Mouse (Mus musculus) gastrocnemius, adult 8-10 months (tissue): ENCODE results near the gene Mas1. TPM values are rescaled to one million over a fixed set of nuclear protein-coding genes. Genes with fewer than 3 reads are reported as not detected.

ENCODE experiments used
- DNase-seq, 2 experiments: peaks; one replicate each; pipeline ENCODE4 v3.0.0; 2022; ENCODE audit warnings: low spot score in 2 of 2
- total RNA-seq, 4 experiments: library from RNA; stranded (reverse); gene quantifications; 2 replicates each; pipeline ENCODE4 v1.2.4; 2022

Gene Mas1
- total RNA-seq, 4 experiments from 2014 or later: 0.22 to 0.35 (median 0.28) TPM

DNA sequence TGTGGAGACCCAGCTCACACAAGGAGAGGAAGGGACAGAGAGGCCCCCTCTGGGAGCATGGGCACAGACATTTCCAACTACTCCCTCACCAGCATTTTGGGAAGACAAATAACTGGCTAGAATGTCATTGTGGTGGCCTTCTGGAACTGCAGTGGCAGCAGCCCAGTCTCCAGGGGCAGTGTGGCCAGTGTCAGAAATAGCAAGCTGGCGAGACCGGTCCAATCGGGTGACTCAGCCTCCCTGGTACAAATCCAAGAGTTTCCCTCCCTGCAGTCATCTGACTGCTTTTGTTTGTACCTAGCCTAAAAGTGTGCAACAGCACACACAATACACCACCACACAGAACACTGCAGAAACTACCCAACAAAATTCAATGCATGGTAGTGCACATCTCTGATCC is 35.7 kb downstream of the Mas1 start:
- no peak for DNase-seq

DNA sequence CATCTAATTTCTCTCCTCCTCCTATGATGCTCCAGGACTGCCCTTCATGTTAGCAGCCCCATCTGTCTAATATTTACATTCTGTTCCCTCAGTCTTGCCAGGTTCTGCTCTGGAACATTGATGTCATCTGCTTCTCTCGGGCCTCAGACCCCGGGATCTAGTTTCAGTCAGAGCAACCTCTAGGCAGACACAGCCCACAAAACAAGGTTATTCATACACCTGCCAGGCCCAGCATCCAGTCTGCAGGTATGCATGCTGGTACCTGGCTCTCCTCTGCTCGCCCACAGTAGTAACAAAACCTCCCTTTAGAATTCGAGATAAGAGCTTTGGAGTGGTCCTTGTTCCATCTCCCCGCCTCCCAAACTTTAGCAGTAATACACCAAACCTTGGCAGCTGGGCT is 37.6 kb downstream of the Mas1 start:
- no peak for DNase-seq

DNA sequence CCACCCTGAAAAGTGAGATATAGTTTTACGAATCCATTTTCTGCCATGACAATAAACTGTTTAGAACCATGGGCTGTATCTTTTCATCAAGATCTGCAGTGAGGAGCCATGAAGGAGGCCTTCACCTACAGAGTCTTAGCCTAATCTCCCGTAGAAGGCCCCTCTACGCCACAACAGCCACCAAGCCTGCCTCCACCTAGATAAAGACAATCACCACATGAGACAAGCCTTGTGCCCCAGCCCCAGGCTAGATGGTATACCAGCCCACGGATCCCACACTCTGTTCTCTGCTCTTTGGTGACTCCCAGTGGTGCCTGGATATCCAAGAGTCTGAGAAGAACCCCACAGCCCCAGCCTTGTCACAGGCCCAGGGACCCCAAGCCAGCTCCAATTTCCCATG is 52.1 kb downstream of the Mas1 start:
- no peak for DNase-seq

DNA sequence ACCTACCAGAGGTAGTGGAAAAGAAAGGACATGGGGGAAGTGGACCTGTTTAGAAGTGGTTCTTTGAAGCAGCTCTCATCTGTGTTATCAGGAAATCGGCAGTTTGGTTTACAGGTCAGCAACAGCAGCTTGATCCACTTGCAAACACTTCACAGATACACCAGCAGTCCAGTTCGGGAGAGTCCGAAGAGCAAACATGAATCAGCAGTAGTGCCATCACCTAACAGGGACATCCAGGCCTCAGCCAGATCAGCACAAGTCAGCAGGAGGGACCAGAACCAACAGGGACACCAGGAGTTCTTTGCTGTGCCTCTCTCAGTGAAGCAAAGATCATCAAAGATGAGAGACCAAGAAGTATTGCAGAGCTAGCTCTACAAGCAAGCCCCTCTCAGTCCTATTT is 53.4 kb downstream of the Mas1 start:
- DNase-seq: no peak

DNA sequence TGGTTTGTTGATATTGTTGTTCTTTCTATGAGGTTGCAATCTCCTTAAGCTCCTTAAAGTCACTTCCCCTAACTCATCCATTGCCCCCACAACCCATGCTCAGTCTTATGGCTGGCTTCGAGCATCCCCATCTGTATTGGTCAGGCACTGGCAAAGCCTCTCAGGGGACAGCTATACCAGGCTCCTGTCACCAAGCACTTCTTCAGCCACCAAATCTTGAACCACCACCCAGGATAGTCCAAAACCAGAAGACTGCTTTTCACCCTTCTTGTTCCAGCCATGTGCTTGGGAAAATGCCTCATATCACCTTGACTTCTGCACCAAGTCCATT is 57.0 kb downstream of the Mas1 start:
- DNase-seq: no peak

DNA sequence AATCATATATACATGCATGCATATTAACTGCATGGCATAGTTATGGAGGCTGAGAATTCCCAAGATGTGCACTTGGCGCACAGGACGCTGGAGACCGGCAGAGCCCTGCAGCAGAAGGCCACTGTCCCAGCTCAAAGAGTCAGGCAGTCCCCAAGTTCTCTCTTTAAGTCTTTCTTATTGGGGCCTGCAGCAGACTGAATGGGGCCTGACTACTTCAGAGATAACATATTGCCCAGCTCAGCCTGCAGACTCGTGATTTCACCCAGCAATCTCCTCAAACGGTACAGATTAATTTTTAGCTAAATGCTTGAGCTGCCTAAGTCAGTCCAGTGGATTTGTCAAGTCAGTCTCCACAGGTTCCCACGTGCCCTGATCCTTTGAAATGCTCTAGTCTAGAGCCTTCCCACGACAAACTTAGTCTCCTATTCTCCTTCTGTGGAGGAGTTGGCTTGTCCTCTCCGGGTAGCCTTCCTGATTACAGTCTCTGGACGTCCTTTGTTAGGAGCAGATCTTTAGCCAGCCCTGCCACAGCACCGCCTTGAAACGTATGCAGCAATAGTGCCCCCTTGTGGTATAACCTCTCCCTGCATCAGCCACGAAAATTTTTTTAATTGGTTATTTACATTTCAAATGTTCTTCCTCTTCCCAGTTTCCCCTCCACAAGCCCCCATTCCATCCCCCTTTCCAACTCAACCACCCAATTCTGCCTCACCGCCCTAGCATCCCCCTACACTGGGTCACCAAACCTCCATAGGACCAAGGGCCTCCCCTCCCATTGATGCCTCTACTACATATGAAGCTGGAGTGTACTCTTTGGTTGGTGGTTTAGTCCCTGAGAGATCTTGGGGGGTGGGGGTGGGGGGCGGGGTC is 57.6 kb downstream of the Mas1 start:
- peak; percentile 50 to 55 for DNase-seq

DNA sequence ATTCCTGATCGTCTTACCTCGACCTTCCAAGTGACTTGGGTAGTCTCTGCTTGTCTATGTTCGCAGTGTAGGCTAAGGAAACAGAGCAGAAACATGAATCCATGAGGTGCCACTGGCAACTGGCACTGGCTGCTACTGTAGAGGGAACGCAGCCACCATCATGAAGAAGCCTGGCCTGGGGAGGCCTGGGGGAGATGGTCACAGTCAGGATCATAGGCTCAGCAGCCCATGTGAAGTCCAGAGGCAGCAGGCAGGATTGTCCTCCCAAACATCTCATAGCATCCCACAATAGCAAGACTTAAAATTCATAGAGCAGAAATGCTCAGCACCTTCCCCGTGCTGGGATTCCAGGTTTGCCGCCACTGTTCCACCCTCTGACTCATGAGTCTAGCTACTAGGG is 59.1 kb downstream of the Mas1 start:
- DNase-seq: no peak

DNA sequence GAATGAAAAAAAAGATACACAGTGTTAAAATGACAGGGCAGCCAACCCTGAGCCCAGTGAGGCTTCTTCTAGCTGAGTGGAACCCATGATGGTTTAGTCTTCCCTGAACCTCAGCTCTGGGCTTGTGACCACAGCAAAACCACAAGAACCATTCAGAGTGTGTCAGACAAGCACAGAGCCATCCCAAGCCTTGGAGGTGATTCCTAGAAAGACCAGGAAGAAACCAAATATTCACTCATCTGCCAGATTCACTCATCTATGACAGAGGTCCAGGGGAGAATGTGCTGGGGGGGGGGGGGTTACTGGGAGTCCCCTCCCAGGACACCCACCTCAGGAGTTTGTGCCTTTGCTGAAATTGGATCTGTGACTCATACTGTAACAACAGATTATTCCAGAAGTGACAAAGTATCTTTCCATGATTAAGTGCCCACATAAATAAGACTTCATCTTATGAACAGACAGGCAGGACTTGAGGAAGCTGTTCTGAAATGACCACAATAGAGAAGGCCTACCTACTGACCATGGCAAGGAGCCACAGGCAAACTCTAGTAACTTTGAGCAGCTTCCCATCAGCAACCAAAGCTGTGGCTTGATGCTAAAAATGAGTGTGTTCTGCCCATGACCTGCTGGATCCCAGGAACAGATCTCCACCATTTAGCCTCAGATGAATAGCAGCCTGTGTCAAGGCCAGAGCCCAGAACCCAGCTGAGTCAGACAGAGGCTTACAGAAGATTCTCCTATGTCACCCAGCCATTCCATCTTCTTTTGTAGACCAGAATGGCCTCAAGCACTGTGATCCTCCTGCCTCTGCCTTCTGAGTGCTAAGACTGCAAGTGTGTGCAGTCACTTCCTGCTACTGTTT is 63.1 kb downstream of the Mas1 start:
- no peak for DNase-seq

DNA sequence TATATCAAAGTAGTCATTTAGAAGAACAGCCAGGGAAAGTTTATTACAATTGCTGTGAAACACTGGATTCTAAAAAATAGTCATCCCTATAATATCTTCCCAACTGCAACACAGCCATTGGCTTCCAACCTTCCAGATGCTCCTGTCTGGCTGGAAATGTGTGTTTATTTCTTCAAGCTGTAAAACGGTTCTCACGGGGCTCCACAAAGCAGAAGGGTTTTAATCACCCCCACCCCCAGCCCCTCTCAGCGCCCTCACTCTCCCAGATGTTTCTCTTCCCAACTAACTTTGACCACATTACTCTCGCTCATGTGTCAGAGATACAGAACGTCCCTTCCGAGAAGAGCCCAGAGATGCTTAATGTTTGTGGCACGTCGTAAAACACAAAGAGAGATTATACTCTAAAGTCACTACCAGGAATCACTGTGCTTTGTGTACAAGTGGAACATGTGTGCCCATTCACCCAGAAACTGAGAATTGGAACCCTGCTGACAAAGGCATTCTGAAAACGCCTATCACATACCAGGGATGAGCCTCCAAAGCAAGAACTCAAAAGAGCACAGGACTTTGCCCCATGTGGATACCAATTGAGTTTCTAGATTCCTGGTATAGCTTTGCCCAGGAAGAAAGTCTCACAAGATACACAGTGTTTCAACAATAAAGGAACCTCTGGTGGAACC is 65.9 kb downstream of the Mas1 start:
- no peak for DNase-seq

DNA sequence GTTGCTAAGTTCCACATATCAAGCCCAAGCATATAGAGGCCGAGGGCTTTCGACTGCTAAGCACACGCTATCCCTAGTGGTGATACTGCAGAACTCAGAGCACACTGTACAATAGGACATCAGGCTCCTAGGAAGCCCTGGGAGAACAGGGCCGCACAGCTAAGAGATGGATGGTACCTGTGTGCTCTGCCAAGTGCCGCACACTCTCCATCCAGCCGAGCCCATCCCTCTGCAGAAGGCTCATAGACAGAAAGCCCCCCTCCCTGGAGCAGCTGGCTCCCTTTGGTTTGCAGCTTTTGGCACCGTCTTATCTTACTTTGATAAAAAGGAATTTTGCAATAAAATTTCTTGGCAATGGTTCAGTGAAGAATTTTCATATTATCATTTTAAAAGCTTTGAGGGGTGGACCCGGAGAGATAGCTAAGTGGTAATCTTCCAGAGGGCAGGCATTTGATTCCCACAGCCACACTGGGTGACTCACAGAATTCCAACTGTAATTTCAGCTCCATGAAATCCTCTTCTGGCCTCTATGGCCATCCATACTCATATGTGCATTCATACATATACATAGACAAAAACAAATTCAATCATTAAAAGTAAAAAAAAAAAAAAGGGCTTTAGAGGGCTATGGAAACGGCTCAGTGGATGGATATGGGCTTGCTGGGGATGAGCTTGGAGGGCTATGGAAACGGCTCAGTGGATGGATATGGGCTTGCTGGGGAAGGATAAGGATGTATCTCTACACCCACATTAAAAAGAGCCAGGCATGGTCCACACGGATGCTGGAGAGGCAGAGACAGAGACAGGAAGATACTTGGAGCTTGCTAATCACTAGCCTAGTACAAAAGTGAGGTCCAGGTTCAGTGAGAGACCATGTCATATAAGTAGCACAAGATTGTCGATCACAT is 68.3 kb downstream of the Mas1 start:
- DNase-seq: no peak

DNA sequence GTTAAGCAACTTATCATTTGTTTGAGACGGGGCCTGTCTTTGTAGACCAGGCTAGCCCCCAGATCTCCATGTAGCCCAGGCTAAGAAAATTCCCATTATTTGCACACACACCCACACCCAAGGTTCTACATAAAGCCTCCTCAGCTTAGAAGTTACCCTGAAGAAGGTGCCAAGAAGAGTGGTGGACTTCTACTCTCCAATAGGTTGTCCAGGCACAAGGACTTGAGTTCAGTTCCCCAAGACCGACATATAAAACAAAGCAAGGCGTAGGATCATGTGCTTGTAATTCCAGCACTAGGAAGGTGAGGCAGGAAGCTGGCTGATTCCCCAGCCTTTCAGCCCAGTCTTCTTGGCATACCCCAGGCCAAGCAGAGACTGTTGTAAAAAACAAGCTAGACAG is 69.4 kb downstream of the Mas1 start:
- no peak for DNase-seq

DNA sequence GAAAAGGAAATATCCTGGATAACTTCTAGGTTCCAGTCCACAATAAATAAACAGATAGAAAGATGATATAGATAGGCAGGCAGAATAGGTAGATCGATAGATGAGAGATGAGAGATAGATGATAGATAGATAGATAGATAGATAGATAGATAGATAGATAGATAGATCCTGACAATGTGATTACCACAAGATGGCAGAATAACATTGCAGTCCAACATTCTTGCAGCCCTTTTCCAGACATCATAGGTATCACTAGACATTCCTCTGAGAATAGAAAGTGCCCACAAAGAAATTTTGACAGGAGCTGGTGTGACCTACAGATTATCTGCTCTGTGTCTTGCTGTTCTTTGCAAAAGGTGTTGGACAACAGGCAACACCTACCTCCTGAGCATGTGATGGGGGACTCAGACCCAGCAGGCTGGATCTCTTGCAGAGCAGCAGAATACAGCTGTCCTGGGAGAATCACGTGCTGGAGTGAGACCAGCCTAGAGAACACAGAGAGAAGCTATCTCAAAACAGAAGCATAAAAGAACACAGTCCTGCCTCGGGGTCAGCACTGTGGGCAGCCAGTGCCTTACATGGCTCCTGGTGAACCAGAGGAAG is 70.4 kb downstream of the Mas1 start:
- no peak for DNase-seq

DNA sequence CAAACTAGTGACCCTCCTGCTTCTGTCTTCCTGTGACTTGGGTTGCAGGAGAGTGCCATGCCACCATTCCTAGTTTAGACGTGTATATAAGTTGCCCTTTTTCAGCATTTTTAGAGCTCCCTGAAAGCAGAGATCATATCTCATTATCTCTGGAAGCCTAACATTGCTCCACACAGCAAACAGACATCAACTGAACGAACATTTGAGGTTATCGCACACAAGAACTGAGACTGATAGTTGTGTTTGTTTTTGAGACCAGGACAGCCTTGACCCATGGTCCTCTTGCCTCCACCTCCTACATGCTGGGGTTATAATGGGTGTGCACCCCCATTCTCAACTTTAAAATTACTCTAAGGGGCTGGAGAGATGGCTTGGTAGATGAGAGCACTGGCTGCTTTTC is 71.3 kb downstream of the Mas1 start:
- DNase-seq: no peak

DNA sequence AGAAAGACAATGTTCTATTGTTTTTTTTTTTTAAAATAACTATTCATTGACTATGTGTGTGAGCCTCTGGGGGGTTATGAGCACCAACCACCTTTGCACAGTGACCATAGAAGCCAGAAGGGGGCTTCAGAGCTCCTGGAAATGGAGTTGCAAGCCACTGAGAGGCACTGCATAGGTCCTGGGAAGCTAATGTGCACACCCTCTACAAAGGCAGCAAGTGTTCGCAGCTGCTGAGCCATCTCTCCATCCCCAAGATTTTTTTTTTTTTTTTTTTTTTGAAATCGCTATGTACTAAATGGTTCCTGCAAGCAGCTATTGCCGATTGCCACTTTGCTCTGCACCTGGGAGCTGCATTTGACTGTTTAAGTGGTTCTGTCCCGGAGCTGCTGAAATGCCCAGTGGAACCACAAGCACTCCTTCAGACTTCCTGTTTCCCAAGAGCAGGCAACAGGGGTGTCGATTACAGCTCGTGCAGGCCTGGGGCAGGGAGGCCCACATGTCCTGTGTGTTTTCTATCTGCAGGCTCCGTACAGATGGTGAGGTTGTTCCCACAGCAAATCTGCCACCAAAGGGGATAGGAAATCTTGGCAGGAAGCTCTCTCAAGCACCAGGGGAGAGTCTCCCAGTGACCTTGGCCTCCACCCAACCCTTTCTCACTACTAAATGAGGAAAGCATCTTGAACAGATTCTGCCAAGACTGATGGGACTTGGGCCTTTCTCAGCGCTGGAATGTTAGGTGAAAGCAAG is 74.1 kb downstream of the Mas1 start:
- DNase-seq: peak; percentile 70 to 78

DNA sequence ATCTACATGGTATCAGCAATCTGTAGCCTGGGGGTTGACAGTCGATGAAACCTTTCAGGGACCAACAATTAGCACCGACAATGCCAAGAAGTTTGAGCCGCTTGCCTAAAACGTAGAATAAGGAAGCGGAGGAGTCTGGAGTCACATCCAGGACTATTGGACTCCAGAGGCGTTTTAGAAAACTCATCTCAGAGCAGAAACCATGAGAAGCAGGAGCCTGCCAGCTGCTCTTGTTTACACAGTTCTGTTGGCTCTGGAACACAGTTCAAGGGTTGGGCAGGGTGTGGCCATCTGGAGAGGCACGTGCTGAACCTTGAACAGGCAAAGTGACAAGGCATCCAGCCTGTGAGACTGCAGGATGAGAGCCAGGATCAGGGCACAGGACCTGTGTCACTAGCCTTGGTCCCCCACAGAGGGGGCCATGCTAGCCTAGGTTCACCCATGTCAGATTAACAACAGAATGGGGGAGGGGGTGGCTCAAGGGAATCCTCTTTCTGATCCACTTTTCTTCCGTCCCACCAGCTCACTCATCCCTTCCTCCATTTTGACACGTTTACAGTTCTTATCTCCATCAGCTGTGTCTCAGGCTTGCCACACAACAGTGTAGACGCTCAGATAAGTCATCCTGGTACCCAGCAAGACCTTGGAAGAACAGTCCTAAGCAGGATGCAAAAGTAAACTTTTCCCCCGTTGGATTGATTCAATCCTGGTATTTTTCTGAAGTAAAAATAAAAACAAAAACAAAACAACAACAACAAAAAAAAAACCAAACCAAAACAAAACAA is 75.3 kb downstream of the Mas1 start:
- peak; percentile 62 to 67 for DNase-seq

DNA sequence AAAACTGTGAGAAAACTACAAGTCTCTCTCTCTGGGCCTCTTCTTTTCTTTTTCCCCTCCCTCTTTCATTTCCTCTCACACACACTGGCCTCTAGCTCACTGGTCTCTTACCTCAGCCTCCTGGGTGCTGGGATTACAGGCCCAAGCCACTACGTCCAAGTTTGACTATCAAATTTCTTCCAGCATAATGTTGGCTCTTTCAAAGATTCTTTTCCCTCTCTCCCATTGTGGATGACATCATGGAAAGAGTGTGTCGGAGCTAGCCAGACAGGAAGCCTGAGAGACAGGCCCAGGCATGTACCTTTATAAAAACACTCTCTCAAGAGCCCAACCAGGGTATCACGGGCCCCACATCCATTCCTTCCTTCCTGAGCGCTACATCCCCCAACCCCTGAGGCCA is 76.5 kb downstream of the Mas1 start:
- peak; percentile 37 for DNase-seq

DNA sequence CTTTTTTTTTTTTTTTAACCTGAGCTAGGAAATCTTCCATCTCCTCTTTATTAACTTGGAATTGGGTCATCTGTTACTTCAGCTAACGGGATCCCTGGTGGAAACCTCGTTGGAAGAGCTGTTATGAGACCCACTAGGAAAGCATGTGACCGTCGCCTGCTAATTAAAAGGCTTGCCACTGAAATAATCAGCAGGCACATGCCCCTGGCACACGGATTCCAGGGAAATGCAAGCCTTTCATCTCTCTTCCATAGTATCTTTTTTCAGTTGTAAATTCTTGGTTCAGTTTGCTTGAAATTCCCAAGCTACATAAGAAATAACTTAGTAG is 76.9 kb downstream of the Mas1 start:
- no peak for DNase-seq
